In the genomic region with DNA sequence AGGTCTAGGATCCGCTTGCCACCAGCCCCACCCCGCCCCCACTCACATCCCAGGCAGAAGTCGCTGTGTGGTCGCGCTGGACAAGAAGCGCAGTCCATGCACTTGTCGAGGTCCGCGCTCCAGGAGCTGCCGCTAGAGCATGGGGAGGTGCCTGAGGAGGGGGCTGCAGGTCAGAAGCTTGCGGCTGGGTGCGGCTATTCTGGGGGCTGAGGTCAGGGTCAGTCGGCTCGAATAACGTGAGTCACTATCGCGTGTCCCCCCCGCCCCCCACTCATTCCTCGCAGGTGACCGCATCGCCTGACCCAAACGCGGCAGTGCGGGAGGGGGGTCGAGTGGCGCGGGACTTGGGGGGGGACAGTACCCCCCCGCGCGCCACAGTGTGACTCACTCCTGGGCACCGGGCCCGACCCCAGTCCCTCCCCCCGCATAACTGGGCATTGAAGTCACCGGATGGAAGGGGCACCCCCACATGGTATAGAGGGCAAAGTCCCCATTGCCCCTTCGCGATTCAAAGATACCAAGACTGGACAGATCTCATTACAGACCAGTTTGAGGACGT, we compare ENCODE assay signal across 8 mouse cellular contexts. TPM values are rescaled to one million over a fixed set of nuclear protein-coding genes. Genes with fewer than 3 reads are reported as not detected.
DNase-seq lines count a peak whose midpoint lies in the region; ATAC-seq and TF ChIP-seq lines count a peak whose summit lies in the region.

No protein-coding gene starts in this region.

- peak overlapping the region; percentile 71 for H3K4me3 ChIP-seq in left cerebral cortex, adult 2 months
- peak overlapping the region; percentile 49 for H3K4me3 ChIP-seq in forebrain, embryonic 13.5 days
- peak overlapping the region; percentile 47 for H3K4me3 ChIP-seq in hindbrain, embryonic 13.5 days
- H3K4me3 ChIP-seq in liver, embryonic 15.5 days (replicated peaks): peak overlapping the region; percentile 63

- no peak for TF ChIP-seq CTCF in left cerebral cortex, adult 2 months (IDR thresholded peaks at IDR 0.05)

- 0 out of 2 replicates have a peak overlapping the region, but pooled peaks have one; percentile 16 for H3K27ac ChIP-seq in left cerebral cortex, adult 2 months
- H3K27ac ChIP-seq in forebrain, embryonic 13.5 days: no peak overlapping the region
- H3K27ac ChIP-seq in hindbrain, embryonic 13.5 days: no peak overlapping the region
- no peak overlapping the region for H3K27ac ChIP-seq in liver, embryonic 15.5 days (replicated peaks)

- no peaks in the 10 kb centered on the region for H3K36me3 ChIP-seq in forebrain, embryonic 13.5 days (ENCODE audit: poor library complexity, severe bottlenecking)
- H3K36me3 ChIP-seq in hindbrain, embryonic 13.5 days: no peaks in the 10 kb centered on the region
- H3K36me3 ChIP-seq in liver, embryonic 15.5 days (replicated peaks): no peaks in the 10 kb centered on the region

- H3K9me3 ChIP-seq in forebrain, embryonic 13.5 days (replicated peaks): no peaks in the 10 kb centered on the region
- H3K9me3 ChIP-seq in hindbrain, embryonic 13.5 days: no peaks in the 10 kb centered on the region
- no peaks in the 10 kb centered on the region for H3K9me3 ChIP-seq in liver, embryonic 15.5 days (replicated peaks)

- ATAC-seq in forebrain, embryonic 13.5 days: no peak
- no peak for ATAC-seq in hindbrain, embryonic 13.5 days (ENCODE audit: low FRiP score)
- no peak for ATAC-seq in liver, embryonic 15.5 days (ENCODE audit: insufficient read depth)

- under 1% methylated on average over 37 of the region's 37 CpGs for WGBS in forebrain, embryonic 13.5 days
- WGBS in hindbrain, embryonic 13.5 days: 1% methylated on average over 37 of the region's 37 CpGs
- WGBS in liver, embryonic 15.5 days (ENCODE audit: insufficient replicate concordance): under 1% methylated on average over 37 of the region's 37 CpGs

- peaks cover 49% of the 10 kb centered on the region for H3K4me1 ChIP-seq in forebrain, embryonic 13.5 days
- H3K4me1 ChIP-seq in hindbrain, embryonic 13.5 days (replicated peaks): peaks cover 55% of the 10 kb centered on the region
- H3K4me1 ChIP-seq in liver, embryonic 15.5 days (replicated peaks): peaks cover 55% of the 10 kb centered on the region

- peak overlapping the region; percentile 91 for H3K4me2 ChIP-seq in forebrain, embryonic 13.5 days
- peak overlapping the region; percentile 84 for H3K4me2 ChIP-seq in hindbrain, embryonic 13.5 days
- H3K4me2 ChIP-seq in liver, embryonic 15.5 days: peak overlapping the region; percentile 92

- intact Hi-C loops in left cerebral cortex, adult 2 months (cut with DNase I): no loop called here
- intact Hi-C loops in left cerebral cortex, postnatal 14 days (cut with DNase I): no loop called here

- H3K9ac ChIP-seq in forebrain, embryonic 13.5 days: peak overlapping the region; percentile 69
- H3K9ac ChIP-seq in hindbrain, embryonic 13.5 days: peak overlapping the region; percentile 65
- peak overlapping the region; percentile 42; the same call in 1 of the 2 replicates for H3K9ac ChIP-seq in liver, embryonic 15.5 days

- H3K27me3 ChIP-seq in forebrain, embryonic 13.5 days: peaks cover 62% of the 10 kb centered on the region
- peaks cover 70% of the 10 kb centered on the region for H3K27me3 ChIP-seq in hindbrain, embryonic 13.5 days
- peaks cover 74% of the 10 kb centered on the region for H3K27me3 ChIP-seq in liver, embryonic 15.5 days

- DNase-seq in left cerebral cortex, adult 2 months (ENCODE audit: extremely low spot score in 1 of 2, low spot score in 2 of 2): no peak
- no peak for DNase-seq in left cerebral cortex, postnatal 14 days (ENCODE audit: low spot score in 2 of 2)
- DNase-seq in adrenal gland, postnatal 36 days: peak; percentile 90 to 91
- peak; percentile 48 for DNase-seq in retina, postnatal 1 day
- DNase-seq in layer of hippocampus, adult 11-12 months (ENCODE audit: low spot score): no peak

RNA-seq across cellular contexts. Expression of a gene that starts 0.7 kb away (rescaled TPM):
- total RNA-seq in left cerebral cortex, adult 2 months (2021): 10 to 100 TPM; 10.3 to 14.3 TPM
- 1 to 10 TPM; 6.3 to 9.6 TPM for total RNA-seq in left cerebral cortex, postnatal 14 days (2021)
- total RNA-seq in adrenal gland, postnatal 36 days (2021): 100 to 1,000 TPM; 116 to 301 TPM
- 3.8 and 5.5 TPM in 2 replicates for polyA plus RNA-seq in forebrain, embryonic 13.5 days (2015; fragmentation: Nextera tagmentation; extraction: Ambion mirVana)
- polyA plus RNA-seq in hindbrain, embryonic 13.5 days (2015; fragmentation: Nextera tagmentation; extraction: Ambion mirVana): 2.7 and 3.4 TPM in 2 replicates
- polyA plus RNA-seq in liver, embryonic 15.5 days (2015; fragmentation: Nextera tagmentation; extraction: Ambion mirVana): 5.8 and 6.4 TPM in 2 replicates

RNA-seq across cellular contexts. Expression of a gene that starts 2.5 kb away (rescaled TPM):
- total RNA-seq in left cerebral cortex, adult 2 months (2021): not detected
- total RNA-seq in left cerebral cortex, postnatal 14 days (2021): not detected
- not detected for total RNA-seq in adrenal gland, postnatal 36 days (2021)
- polyA plus RNA-seq in forebrain, embryonic 13.5 days (2015; fragmentation: Nextera tagmentation; extraction: Ambion mirVana): 0.30 and 0.50 TPM in 2 replicates
- 0.61 and 0.85 TPM in 2 replicates for polyA plus RNA-seq in hindbrain, embryonic 13.5 days (2015; fragmentation: Nextera tagmentation; extraction: Ambion mirVana)
- 0.89 and 2.0 TPM in 2 replicates for polyA plus RNA-seq in liver, embryonic 15.5 days (2015; fragmentation: Nextera tagmentation; extraction: Ambion mirVana)

RNA-seq across cellular contexts. Expression of a gene that starts 2.9 kb away (rescaled TPM):
- 1 to 10 TPM; 5.5 to 7.2 TPM for total RNA-seq in left cerebral cortex, adult 2 months (2021)
- total RNA-seq in left cerebral cortex, postnatal 14 days (2021): 1 to 10 TPM; 8.2 to 8.9 TPM
- 10 to 100 TPM; 28.6 to 30.3 TPM for total RNA-seq in adrenal gland, postnatal 36 days (2021)
- 45.3 and 47.4 TPM in 2 replicates for polyA plus RNA-seq in forebrain, embryonic 13.5 days (2015; fragmentation: Nextera tagmentation; extraction: Ambion mirVana)
- polyA plus RNA-seq in hindbrain, embryonic 13.5 days (2015; fragmentation: Nextera tagmentation; extraction: Ambion mirVana): 47.2 and 50.2 TPM in 2 replicates
- 19.7 and 22.4 TPM in 2 replicates for polyA plus RNA-seq in liver, embryonic 15.5 days (2015; fragmentation: Nextera tagmentation; extraction: Ambion mirVana)

RNA-seq across cellular contexts. Expression of a gene that starts 3.2 kb away (rescaled TPM):
- 100 to 1,000 TPM; 127 to 129 TPM for total RNA-seq in left cerebral cortex, adult 2 months (2021)
- total RNA-seq in left cerebral cortex, postnatal 14 days (2021): 100 to 1,000 TPM; 137 to 143 TPM
- 100 to 1,000 TPM; 125 to 143 TPM for total RNA-seq in adrenal gland, postnatal 36 days (2021)
- polyA plus RNA-seq in forebrain, embryonic 13.5 days (2015; fragmentation: Nextera tagmentation; extraction: Ambion mirVana): 56.8 and 60.3 TPM in 2 replicates
- polyA plus RNA-seq in hindbrain, embryonic 13.5 days (2015; fragmentation: Nextera tagmentation; extraction: Ambion mirVana): 108 and 109 TPM in 2 replicates
- 20.2 and 23.5 TPM in 2 replicates for polyA plus RNA-seq in liver, embryonic 15.5 days (2015; fragmentation: Nextera tagmentation; extraction: Ambion mirVana)

RNA-seq across cellular contexts. Expression of a gene that starts 7.3 kb away (rescaled TPM):
- total RNA-seq in left cerebral cortex, adult 2 months (2021): under 1 TPM in 1 of 2 experiments, not detected in 1; 0.23 TPM
- under 1 TPM in 1 of 2 experiments, not detected in 1; 0.23 TPM for total RNA-seq in left cerebral cortex, postnatal 14 days (2021)
- not detected for total RNA-seq in adrenal gland, postnatal 36 days (2021)
- polyA plus RNA-seq in forebrain, embryonic 13.5 days (2015; fragmentation: Nextera tagmentation; extraction: Ambion mirVana): 2.0 and 3.3 TPM in 2 replicates
- polyA plus RNA-seq in hindbrain, embryonic 13.5 days (2015; fragmentation: Nextera tagmentation; extraction: Ambion mirVana): 1.4 and 2.5 TPM in 2 replicates
- not detected in 2 replicates for polyA plus RNA-seq in liver, embryonic 15.5 days (2015; fragmentation: Nextera tagmentation; extraction: Ambion mirVana)

Comparison
In these comparisons a context has a peak if more than half of its experiments do, and no peak if none do; other contexts are left out.
1. DNase-seq: peak in adrenal gland, postnatal 36 days (2 of 2) and retina, postnatal 1 day (single experiment); none in left cerebral cortex, adult 2 months (0 of 2), left cerebral cortex, postnatal 14 days (0 of 2) and layer of hippocampus, adult 11-12 months (single experiment).
2. RNA of a gene that starts 0.7 kb away (total RNA-seq): 116 to 301 TPM in adrenal gland, postnatal 36 days; 10.3 to 14.3 TPM in left cerebral cortex, adult 2 months and 6.3 to 9.6 TPM in left cerebral cortex, postnatal 14 days; every median in the first group is over 4 times any median in the second.
3. Peak in every context shown above with its lines, with median percentiles within 50 percentile points of each other: H3K4me3 ChIP-seq, H3K4me2 ChIP-seq and H3K9ac ChIP-seq.